Mouse (Mus musculus): ENCODE data around the gene Gm21209. TPM values are rescaled to one million over a fixed set of nuclear protein-coding genes. Genes with fewer than 3 reads are reported as not detected.
"Not testable (repeated sequence)": the region's sequence is repeated elsewhere in the genome, so short reads cannot be mapped to it uniquely, and the experiment has no call there.

Gm21209 gene
- polyA plus RNA-seq (2015; fragmentation: Nextera tagmentation; extraction: Ambion mirVana): not detected in 2 replicates

GRCm38 (mm10) chrY:49570856-49571255 lies at the start of gene Gm21209:
Gm21209 (plus strand) TSS chrY:49571156.
- not testable (repeated sequence) for H3K9me3 ChIP-seq; H3K27ac ChIP-seq; H3K27me3 ChIP-seq (replicated peaks); H3K4me1 ChIP-seq; H3K4me2 ChIP-seq; H3K4me3 ChIP-seq; H3K36me3 ChIP-seq (replicated peaks); H3K9ac ChIP-seq; ATAC-seq (replicated peaks)
- no CpG with 5 or more reads among the region's 6 CpGs for WGBS

Data from midbrain, embryonic 15.5 days (tissue).